Mouse (Mus musculus): Measurements from ENCODE around the gene Clmp. TPM values are rescaled to one million over a fixed set of nuclear protein-coding genes. Genes with fewer than 3 reads are reported as not detected.

Clmp gene
- total RNA-seq, 2 experiments from 2014 or later = 3.1 to 6.1 TPM

DNA sequence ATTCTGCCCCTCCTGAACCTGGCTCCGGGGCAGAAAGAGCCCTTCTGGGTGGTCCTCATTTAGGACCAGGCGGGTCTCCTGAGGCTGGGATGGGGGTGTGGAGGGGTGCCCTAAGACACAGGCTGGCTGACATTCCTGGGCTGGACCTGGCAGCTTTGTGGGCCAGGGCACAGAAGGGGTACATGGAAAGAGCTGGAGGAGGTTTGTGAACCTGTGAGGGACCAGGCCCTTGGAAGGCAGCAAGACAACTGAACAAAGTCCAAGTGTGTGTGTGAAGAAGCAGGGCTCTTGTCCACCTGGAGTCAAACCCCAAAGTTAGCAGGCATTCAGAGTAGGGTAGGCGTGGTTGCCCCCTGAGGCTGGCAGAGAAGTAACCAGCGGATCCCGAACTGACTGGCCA is 1.3 kb downstream of the Clmp start:
- intact Hi-C loops (cut with DNase I) = no loop called here
- DNase-seq = no peak

GRCm38 (mm10) chr9:40687553-40687952 is 1.8 kb downstream of the Clmp start:
- intact Hi-C loops (cut with DNase I) = no loop called here
- no peak for DNase-seq

- intact Hi-C loops (cut with DNase I) = no loop called here
- no peak for DNase-seq
Observed at GRCm38 (mm10) chr9:40690511-40690910, 4.7 kb downstream of the Clmp start.

- DNase-seq = no peak
- intact Hi-C loops (cut with DNase I) = no loop called here
Observed at GRCm38 (mm10) chr9:40693026-40693425, 7.3 kb downstream of the Clmp start.

- intact Hi-C loops (cut with DNase I) = no loop called here
Observed at GRCm38 (mm10) chr9:40693768-40694167, 8.0 kb downstream of the Clmp start.

GRCm38 (mm10) chr9:40694284-40694683 is 8.5 kb downstream of the Clmp start:
- intact Hi-C loops (cut with DNase I) = no loop called here

More at GRCm38 (mm10) chr9:40693768-40694167, 8.0 kb downstream of the Clmp start:
- no peak for DNase-seq

GRCm38 (mm10) chr9:40696086-40696485 is 10.3 kb downstream of the Clmp start:
- no peak for DNase-seq
- intact Hi-C loops (cut with DNase I) = no loop called here

More at GRCm38 (mm10) chr9:40694284-40694683, 8.5 kb downstream of the Clmp start:
- no peak for DNase-seq

DNA sequence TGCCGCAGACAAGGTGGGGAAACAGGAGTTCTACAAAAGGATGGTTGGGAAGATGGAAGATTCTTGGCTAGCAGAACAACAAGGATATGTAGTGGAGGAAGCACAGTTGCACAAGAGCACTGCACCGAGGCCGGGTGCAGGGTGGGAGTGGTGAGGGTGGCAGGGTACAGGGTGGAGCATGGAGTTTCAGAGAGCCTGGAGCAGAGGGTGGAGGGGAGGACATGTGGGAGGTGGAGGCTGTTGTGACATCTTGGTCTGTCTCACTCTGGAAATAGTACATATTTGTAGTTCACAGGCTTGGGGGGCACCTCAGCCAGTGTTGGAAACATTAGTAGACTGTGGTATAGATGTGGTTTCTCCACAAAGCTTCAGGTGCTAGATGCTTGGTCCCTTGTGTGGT is 13.4 kb downstream of the Clmp start:
- DNase-seq = peak in 1 of 2 experiments; percentile 6
- intact Hi-C loops (cut with DNase I) = no loop called here

GRCm38 (mm10) chr9:40700253-40700652 is 14.5 kb downstream of the Clmp start:
- no peak for DNase-seq
- intact Hi-C loops (cut with DNase I) = no loop called here

DNA sequence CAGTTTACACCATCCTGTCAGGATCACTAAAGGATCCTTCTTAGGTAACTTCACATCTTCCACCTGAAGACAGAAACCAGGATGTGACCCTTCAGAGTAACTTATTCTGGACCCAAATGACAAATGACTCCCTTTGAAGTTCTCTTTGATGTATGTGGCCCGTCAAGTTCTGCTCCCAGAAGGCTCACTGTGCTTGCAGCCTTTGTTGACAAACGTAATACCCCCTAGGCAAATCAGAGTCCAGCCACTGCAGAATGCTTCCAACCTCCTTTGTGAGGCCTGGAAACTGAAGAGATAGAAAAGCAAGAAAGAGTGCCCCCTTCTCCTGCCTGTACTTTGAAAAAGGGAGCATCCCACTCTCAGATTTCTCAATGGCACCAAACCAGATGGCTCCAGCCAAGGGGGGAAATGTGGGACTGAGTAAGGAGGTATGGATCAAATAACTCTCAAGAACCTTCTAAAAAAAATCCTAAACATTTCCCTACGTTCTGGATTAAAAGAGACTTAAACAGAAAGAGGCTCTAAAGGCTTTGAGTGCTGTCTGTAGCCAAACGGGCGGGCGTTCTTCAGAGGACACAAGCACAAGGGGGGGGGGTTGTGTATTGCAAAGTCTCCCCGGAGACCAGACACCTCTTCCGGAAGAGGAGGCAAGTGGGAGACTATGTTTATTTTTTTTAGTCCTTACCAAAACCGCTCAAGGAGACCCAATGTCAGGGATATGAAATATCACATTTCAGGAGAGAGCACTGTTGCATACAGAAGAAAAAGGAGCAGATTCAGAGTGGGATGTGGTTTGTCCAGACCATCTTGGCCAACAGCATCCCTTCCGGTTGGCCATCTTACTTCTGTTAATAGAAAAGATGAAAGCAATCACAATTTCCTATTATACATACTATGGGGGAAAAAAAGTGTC is 18.9 kb downstream of the Clmp start:
- intact Hi-C loops (cut with DNase I) = no loop called here
- DNase-seq = no peak

GRCm38 (mm10) chr9:40708448-40709140 is 22.8 kb downstream of the Clmp start:
- no peak for DNase-seq
- intact Hi-C loops (cut with DNase I) = no loop called here

- intact Hi-C loops (cut with DNase I) = no loop called here
- DNase-seq = no peak
Observed at GRCm38 (mm10) chr9:40709141-40709537, 23.4 kb downstream of the Clmp start.

GRCm38 (mm10) chr9:40709587-40709986 is 23.8 kb downstream of the Clmp start:
- DNase-seq = no peak
- intact Hi-C loops (cut with DNase I) = no loop called here

DNA sequence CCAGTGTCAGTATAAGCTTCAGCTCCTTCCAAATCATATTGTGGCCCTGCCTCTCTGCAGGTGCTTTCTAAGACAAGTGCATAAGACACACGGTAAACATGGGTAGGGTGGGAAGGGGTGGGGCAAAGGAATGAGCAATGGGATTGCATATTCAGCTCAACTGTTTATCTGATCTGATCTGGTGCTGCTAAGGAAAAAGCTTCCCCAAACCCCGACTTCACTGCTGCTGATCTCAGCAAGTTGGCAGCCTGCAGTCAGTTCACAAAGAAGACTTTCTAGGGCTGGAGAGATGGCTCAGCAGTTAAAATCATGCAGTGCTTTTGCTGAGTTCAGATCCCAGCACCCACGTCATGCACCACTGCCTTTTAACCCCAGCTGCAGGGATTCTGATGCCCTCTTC is 24.2 kb downstream of the Clmp start:
- intact Hi-C loops (cut with DNase I) = no loop called here
- DNase-seq = no peak

- intact Hi-C loops (cut with DNase I) = no loop called here
- DNase-seq = no peak
Observed at GRCm38 (mm10) chr9:40711654-40712053, 25.9 kb downstream of the Clmp start.

DNA sequence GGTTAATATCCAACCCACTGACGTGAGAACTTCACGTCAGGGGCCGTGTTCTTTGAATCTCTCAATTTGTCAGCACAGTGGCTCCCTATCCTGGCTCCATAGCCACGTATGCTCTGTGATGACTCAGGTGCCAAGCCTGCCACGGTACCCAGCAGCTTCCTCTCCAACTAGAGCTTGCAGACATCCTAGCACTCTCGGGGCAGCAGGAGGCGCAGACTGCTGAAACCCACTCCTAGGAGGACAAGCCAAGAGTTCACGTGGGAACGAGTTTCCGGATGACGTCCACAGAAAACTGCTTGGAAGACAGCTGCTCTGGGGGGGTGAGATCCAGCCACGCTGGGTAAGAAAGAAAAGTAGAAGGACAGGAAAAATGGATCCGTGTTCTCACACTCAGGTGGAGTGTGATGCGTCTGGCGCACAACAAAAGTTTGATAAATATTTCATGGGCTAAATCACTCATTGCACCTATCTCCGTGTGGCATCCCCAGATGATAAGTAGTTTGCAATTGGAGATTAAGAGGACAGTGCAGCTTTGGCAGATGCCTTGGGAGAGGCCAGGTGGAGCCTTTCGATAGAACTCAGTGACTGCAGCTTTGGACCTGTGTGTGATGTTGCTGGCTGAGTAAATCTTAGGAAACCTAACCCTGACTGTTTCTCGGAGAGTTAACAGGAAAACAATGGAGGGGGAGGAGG is 31.6 kb downstream of the Clmp start:
- intact Hi-C loops (cut with DNase I) = no loop called here
- DNase-seq = no peak

DNA sequence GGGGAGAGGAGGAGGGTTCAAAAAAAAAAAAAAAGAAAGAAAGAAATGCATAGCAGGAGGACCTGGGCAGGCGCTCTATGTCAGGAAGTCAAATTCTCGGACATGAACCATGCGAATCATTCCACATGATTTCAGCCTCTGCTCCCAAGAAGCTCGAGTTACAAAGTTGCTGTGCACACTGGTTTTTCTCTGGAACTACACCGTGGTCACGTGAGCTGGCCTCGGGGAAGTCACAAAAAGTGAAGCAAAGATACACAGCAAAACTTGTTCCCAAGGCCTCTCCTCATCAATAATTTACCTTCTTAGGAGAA is 32.1 kb downstream of the Clmp start:
- DNase-seq = no peak
- intact Hi-C loops (cut with DNase I) = no loop called here

DNA sequence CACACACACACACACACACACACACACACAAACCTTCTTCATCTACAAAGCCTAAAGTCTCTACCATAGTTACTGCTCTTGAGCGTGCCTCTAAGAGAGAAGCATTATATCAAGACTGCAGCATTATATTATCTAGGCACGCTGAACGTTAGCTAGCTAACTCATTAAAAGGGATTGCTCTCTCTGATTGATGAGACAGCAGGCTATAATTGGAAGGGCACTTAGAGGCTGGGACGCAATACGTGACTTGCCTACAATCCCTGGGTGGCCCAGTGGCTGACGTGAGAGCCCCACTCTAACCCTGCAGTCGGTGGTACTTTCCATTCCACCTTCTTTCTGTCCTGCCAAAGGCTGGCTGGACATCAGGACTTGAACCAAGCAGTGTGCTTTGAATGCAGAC is 35.1 kb downstream of the Clmp start:
- no peak for DNase-seq
- intact Hi-C loops (cut with DNase I) = no loop called here

DNA sequence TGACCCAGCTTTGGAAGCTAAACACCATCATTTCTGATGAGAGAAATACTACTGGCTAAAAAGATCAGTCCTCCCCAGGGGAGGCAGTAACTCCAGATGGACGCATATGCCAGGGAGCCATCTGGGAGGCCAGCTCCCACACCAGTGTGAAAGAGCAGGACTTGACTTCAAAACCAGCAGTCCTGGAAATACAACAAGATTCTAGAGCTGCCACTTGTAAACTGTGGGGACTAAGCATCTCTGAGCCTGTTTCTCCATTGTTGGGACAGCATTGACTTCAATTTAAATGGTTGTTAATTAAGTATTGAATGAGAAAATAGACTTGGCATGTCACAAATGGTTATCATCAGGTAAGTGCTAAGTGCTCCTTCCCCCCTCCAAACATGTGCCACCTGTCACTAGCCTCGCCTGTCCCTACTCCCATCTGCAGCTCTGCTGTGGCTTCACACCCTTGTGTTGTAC is 37.6 kb downstream of the Clmp start:
- intact Hi-C loops (cut with DNase I) = no loop called here
- no peak for DNase-seq

- intact Hi-C loops (cut with DNase I) = no loop called here
- DNase-seq = no peak
Observed at GRCm38 (mm10) chr9:40724978-40725377, 39.2 kb downstream of the Clmp start.

DNA sequence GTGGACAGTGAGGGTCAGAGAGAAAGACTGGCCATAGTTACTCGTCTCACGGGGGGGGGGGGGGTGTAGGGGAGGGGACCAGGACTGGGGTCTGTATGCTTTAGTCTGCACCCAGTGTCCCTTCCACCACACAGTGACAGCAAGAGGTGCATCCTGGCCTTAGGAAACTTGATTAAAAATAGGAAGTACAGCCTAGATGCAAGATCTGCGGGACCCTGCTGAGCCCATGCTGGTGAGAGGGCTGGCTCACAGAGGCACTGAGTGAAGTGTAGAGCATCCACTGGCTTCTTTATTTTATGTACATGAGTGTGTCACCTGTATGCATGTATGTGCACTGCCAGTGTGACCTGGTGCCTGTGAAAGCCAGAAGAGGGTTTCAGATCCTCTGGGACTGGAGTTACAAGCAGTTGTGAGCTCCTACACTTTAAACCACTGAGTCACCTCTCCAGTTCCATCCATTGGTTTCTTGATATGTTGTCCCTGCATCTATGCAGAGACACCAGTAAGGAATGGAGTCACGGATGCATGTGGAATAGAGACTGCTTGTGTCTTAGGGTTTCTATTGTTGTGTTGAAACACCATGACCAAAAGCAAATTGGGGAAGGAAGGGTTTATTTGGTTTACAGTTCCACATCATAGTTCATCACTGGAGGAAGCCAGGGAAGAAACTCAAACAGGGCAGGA is 41.5 kb downstream of the Clmp start:
- intact Hi-C loops (cut with DNase I) = no loop called here
- DNase-seq = no peak
